Mouse (Mus musculus) monocyte, adult 2 months (primary cell): Measurements from ENCODE around the gene Sufu.

ENCODE experiments used
- DNase-seq, 2 experiments: peaks; one replicate each; pipeline ENCODE4 v3.0.0; 2022; ENCODE audit warnings: low spot score in 2 of 2, low read depth in 1 of 2

Gene Sufu

DNA sequence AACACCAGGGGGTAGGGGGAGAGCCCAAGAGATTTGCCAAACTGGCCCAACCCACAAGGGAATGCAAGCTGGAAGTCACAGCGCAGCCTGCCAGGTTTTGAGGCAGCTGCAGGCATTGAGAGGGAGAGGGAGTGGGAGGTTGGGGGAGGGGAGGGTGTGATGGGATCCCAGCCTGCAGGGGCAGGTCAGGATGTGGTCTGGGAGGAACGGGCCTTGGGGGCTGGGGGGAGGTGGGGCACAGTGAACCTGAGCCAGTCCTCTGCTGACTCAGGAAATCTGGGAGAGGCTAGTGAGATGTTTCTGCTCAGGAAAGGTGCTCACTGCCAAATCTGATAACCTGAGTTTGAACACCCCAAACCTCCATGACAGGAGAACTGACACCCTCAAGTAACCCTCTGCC is 93.9 kb downstream of the Sufu start:
- no peak for DNase-seq

DNA sequence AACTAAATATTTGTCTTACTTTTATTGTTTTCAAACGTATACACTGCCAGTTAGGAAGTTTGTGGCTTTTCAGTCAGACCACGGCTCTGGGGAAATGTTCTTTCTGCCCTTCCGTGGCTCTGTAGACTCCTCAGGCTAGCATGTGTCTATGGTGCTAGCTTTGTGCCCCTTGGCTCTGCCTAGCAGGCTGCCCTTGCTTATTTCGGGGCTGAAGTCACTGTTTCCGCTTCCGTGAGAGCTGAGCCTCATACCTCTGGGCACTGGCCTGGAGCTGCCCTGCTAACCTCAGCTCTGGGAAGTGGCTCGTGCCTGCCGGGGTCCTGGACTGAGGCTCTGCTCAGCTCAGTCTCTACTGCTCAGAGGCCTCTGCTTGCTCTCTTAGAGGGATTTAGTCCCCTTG is 98.4 kb downstream of the Sufu start:
- no peak for DNase-seq

- no peak for DNase-seq
Measured at GRCm38 (mm10) chr19:46497230-46497629, 100.5 kb downstream of the Sufu start.

DNA sequence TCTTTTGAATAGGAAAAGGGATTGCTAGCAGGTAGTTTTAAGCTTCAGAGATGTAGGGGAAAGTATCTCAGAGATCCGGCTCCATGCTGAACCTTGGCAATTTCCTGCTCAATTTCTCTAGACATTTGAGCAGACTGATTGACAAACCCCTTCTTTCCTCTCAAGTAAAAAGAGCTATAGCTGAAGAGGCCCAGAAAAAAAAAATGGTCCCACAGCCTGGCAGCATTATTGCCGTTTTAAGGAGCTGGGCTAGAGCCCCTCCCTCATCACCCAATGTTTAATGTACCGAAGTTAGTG is 102.8 kb downstream of the Sufu start:
- no peak for DNase-seq

- DNase-seq = peak; percentile 88
Measured at GRCm38 (mm10) chr19:46499836-46500580, 103.3 kb downstream of the Sufu start.

GRCm38 (mm10) chr19:46500581-46501341 is 104.1 kb downstream of the Sufu start:
- DNase-seq = no peak

- peak in 1 of 2 experiments; percentile 66 for DNase-seq
Measured at GRCm38 (mm10) chr19:46501401-46502068, 104.8 kb downstream of the Sufu start, which contains the start of gene Trim8. Gene Trim8, plus strand, starts transcription at chr19:46501702.

- DNase-seq = peak; percentile 31 to 52
Measured at GRCm38 (mm10) chr19:46502069-46502455, 105.4 kb downstream of the Sufu start.

GRCm38 (mm10) chr19:46502471-46503166 is 105.9 kb downstream of the Sufu start:
- DNase-seq = peak; percentile 24 to 54

DNA sequence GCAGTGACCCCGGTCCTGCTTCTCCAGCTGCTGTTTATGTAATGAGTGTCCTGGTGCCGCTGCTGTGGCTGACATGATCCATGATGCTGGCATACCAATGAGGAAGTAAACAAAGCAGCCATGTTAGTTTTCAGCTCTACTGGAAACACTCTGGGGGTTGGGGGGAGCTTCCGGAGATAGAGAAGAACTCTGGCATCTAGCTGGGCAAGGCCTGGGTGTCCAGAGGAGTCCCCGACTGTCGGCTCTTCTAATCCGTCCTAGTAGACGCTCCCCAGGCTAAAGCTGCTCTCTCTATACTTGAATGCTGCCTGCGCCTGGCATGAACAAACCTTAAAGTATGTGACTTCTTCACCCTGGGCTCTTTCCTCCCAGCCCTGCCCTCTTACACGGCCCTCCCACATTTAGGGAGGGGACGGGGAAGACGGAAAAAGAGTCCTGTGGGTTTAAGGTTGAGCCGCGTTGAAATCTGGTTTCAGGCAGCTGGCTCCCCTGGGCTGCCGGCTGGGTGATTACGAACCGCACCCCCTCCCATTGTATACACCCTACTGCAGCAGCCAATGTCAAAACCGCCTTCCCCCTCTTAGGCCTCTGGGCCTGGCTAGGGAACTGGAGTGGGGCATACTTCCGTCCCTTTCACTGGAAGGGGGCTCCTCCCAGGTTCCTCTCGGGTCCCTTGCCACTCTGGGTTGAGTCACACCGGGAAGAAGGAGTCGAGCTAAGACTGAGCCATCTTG is 106.8 kb downstream of the Sufu start:
- peak; percentile 57 to 80 for DNase-seq

DNA sequence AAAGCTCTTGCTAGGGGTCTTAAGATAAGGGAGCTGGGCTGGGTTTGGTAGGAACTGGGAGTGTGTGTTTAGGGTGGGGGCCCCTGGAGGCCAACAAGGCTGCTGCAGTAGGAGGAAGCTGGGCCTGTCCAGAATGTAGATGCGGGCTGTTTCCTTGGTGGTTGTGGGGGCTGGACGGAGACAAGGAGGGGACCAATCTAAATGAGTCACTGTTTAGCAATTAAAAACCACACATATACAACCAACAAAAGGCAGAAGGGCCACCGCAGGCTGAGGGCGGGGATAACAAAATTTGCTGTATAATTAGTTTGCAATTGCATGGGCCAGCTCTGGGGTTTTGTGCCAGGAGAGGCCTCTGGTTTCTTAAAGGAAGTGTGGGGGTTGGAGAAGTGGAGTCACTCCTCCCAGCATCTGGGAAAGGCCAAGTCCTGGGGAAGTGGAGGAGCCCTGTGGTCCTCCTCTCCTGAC is 107.4 kb downstream of the Sufu start:
- DNase-seq = peak in 1 of 2 experiments; percentile 86

DNA sequence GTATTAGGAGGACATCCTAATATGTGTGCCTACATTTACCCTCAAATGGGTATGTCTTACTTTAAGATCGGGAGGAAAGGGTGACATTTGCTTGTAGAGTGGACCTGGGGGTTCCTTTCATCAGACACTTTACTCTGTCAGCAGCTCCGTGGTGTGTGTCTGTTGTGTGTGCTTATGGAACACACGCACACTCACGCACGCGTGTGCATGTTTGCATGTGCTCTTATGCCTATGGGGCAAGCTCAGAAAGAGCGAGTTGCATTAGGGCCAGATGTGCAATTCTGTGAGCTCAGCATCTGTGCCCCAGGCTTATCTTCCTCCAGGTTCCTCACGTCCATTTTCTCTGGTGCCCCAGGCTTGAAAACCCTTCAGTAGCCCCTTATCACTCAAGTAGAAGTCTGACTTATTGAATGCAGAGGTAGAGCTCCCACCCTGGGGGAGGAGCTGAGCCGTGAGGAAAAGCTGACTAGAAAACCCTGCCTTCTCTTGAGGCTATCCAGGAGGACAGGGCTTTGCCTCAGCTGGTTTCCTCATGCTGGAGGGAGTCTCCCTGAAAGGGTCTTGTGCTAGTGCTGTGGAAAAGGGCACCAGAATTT is 108.2 kb downstream of the Sufu start:
- DNase-seq = no peak

GRCm38 (mm10) chr19:46505646-46506371 is 109.1 kb downstream of the Sufu start:
- no peak for DNase-seq

GRCm38 (mm10) chr19:46506372-46506717 is 109.6 kb downstream of the Sufu start:
- DNase-seq = no peak

DNA sequence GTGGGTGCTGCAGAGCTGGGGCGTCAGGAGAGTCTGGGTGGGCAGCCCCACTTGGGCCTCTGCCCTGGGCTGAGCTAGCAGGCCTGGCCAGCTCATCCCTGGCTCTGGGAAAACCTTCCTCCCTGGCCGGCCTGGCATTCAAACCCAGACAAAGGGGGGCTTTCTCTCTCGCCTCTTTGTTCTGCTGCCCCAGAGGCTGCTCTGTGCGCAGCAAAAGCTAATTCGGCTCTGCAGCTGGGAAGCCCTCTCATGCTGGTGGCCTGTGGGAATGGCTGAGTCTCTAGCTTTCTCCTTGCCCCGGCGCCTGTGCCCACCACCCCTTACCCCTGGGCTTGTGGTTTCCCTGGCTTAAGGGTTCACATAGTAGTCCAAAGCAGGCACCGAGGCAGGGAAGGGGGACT is 110.5 kb downstream of the Sufu start:
- DNase-seq = no peak

DNA sequence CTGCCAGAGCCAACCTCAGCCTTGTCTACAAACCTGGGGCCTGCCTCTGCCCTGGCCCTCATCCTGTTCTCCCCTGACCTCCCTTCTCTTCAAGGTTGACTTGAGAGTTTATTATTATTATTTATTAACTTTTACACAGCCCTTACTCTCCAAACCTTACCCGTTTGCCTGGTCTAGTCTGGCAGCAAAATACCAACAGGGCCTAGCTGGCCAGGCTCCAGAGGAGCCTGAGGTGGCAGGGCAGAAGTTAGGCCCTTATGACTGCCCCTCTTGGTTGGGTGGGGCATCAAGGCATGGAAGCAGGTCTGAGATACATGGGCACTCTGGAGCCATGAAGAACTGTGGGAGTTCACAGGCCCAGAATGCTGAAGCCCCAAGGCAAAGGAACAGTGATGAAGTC is 111.1 kb downstream of the Sufu start:
- no peak for DNase-seq

DNA sequence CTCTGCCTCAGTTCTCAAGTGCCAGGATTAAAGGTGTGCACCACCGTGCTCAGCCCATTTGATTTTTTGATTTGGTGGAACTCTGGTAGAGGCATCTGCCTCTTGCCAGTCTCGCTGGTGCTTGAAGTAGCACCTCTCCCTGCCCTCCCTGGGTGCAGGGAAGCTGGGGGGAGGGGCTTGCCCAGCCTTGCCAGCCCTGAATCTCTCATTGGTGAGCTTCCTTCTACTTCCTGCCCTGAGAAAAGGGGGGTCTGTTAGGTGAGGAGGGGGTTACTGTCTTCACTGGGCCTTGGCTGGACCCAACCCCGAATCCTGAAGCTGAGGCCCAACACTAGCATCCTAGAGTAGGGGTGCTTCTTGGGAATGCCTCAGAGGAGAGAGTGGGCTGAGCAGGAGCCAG is 112.0 kb downstream of the Sufu start:
- no peak for DNase-seq

GRCm38 (mm10) chr19:46509202-46509601 is 112.5 kb downstream of the Sufu start:
- no peak for DNase-seq

DNA sequence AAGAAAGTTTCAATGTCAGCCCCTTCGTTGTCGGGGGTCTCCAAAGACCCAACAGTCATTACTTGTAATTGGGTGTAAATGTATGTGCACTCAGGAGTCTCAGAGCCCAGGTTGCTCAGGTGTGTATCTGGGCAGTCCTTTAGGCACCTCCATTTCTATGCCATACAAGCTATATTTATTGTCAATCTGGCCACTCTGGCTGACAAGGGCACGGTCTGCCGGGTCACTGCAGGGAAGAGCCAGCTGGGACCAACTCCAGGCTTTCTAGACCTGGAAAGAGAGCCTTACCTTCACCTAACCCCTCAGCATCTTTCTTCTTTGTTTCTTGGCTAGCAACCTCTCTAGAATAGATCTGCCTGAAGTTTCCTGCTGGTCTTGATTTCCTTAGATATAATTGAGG is 113.0 kb downstream of the Sufu start:
- no peak for DNase-seq

DNA sequence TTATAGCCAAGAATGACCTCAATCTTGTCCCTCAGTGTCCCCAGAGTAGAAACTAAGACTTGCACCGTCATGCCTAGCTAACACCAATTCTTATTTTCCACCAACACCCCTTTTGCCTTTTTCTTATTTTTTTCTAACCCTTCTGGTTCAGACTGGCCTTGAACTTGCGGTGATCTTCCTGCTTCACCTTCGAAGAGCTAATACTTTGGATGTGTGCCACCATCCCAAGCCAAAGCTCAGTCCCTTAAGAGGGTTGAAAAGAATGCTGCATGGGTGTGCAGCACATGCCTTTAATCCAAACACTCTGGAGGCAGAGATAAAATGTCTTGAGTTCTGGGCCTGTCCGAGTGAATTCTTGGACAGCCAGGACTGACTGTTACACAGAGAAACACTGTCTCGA is 113.7 kb downstream of the Sufu start:
- DNase-seq = no peak
